Mouse (Mus musculus): ENCODE results near the gene Acp2. TPM values are rescaled to one million over a fixed set of nuclear protein-coding genes. Genes with fewer than 3 reads are reported as not detected.

Acp2 gene
- total and polyA plus RNA-seq, 2 experiments from 2014 or later = 11.8 to 20.3 TPM

DNA sequence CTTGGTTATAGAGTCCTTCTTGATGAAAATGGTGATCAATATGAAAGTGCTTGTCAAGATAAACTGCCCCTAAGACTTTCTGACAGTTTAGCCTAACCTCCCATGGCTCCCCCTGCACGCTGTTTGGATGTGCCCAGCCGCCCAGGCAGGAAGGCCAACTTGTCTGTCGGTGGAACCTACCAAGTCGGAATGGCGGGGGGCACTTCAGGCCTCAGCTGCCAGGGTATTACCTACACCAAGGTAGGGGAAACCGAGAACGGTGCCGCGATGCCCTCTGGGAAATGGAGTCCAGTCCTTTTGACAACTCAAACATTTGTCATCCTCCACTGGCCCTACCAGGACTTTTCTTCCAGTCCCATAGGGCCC, 19.6 kb upstream of the Acp2 start:
- H3K36me3 ChIP-seq (replicated peaks; ENCODE audit: control insufficient read depth, insufficient read depth, low read length) = no peaks in the 10 kb centered on the region
- peak overlapping the region; percentile 72 for H3K4me3 ChIP-seq (ENCODE audit: low read depth, low read length)
- ATAC-seq (ENCODE audit: insufficient read depth, low read depth) (peak; percentile 92), DNase-seq (ENCODE audit: low spot score) (peak; percentile 87)
- TF ChIP-seq CTCF (IDR thresholded peaks at IDR 0.05; ENCODE audit: low read depth) (no peak), EP300 (IDR thresholded peaks at IDR 0.05; ENCODE audit: low read depth) (no peak)
- no peaks in the 10 kb centered on the region for H3K4me1 ChIP-seq (ENCODE audit: control insufficient read depth, insufficient read depth)
- no peaks in the 10 kb centered on the region; the same call in 1 of the 2 replicates for H3K27me3 ChIP-seq (ENCODE audit: control insufficient read depth, insufficient read depth, low read length)
- peak overlapping the region; percentile 23; the same call in 1 of the 2 replicates for H3K27ac ChIP-seq (ENCODE audit: low read depth)
- H3K4me2 ChIP-seq (ENCODE audit: low read depth, low read length) = peak overlapping the region; percentile 96
- 1% methylated on average over 9 of the region's 9 CpGs for WGBS
- H3K9ac ChIP-seq (replicated peaks; ENCODE audit: low read depth, low read length) = peak overlapping the region; percentile 53
- no peaks in the 10 kb centered on the region for H3K9me3 ChIP-seq (replicated peaks; ENCODE audit: control insufficient read depth, low read length)

DNA sequence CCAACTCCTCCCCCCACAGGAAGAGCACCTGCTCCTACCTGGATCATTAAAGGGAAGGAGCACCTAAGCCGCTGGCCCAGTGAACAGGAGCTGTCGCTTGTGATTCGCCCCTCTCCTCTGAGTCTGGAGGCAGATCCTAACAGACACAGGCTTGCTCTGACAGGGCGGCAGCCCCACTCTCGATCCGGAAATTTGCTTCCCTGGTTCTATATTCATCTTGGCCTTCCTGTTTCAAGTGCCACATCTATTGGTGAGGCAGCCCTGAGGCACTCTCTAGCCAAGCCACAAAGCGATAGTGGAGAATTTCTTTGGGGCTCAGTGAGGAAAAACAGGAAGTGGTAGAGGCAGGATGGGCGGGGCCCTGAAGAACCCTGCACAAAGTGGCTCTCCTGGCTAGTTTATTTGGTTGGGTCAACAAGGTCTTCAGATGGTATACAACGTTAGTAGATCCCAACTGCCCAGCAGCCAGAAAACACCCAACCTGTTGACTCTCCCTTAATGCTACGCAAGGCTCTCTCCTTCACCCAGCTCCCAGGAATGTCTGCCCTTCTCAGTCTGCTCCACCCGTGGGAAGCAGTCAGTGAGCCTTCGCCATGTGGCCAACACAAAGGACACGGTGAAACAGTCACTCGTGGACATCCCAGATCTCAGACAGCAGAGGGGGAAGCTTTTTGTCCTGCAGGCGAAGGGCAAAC, 18.8 kb upstream of the Acp2 start, which contains the start of gene Madd:
Gene Madd, minus strand, starts transcription at position 127 of the 695 bp plus-strand sequence.
- H3K9me3 ChIP-seq (replicated peaks; ENCODE audit: control insufficient read depth, low read length) = no peaks in the 10 kb centered on the region
- no peaks in the 10 kb centered on the region for H3K36me3 ChIP-seq (replicated peaks; ENCODE audit: control insufficient read depth, insufficient read depth, low read length)
- ATAC-seq (ENCODE audit: insufficient read depth, low read depth) (no peak), DNase-seq (ENCODE audit: low spot score) (no peak)
- H3K27ac ChIP-seq (ENCODE audit: low read depth) = peak within 1 kb of the TSS; percentile 57
- peak within 1 kb of the TSS; percentile 53 for H3K9ac ChIP-seq (replicated peaks; ENCODE audit: low read depth, low read length)
- peak within 1 kb of the TSS; percentile 96 for H3K4me2 ChIP-seq (ENCODE audit: low read depth, low read length)
- 62% methylated on average over 15 of the region's 15 CpGs for WGBS
- peak within 1 kb of the TSS; percentile 72 for H3K4me3 ChIP-seq (ENCODE audit: low read depth, low read length)
- TF ChIP-seq CTCF (IDR thresholded peaks at IDR 0.05; ENCODE audit: low read depth) = no peak
- TF ChIP-seq EP300 (IDR thresholded peaks at IDR 0.05; ENCODE audit: low read depth) = no peak
- H3K27me3 ChIP-seq (ENCODE audit: control insufficient read depth, insufficient read depth, low read length) = no peaks in the 10 kb centered on the region; the same call in 1 of the 2 replicates
- H3K4me1 ChIP-seq (ENCODE audit: control insufficient read depth, insufficient read depth) = no peaks in the 10 kb centered on the region

DNA sequence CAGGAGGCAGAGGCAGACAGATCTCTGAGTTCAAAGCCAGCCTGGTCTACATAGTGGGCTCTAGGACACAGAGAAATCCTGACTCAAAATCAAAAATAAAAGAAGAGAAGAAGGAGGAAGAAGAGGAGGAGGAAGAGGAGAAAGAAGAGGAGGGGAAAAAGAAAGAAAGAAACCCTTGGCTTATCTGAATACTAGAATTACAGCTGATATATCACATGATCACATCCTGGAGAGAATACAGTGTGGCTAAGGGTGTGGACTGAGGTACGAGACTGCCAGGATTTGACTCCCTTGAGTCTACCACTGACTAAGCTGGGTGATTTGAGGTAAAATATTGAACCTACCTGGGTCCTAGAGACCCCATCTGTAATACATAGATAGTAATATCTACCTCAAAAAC, 16.5 kb upstream of the Acp2 start:
- Histone ChIP-seq H3K4me1 (ENCODE audit: control insufficient read depth, insufficient read depth) (no peaks in the 10 kb centered on the region), H3K4me3 (ENCODE audit: low read depth, low read length) (no peak overlapping the region), H3K9ac (replicated peaks; ENCODE audit: low read depth, low read length) (no peak overlapping the region), H3K4me2 (ENCODE audit: low read depth, low read length) (no peak overlapping the region), H3K9me3 (replicated peaks; ENCODE audit: control insufficient read depth, low read length) (no peaks in the 10 kb centered on the region), H3K27ac (ENCODE audit: low read depth) (no peak overlapping the region), H3K27me3 (ENCODE audit: control insufficient read depth, insufficient read depth, low read length) (no peaks in the 10 kb centered on the region; the same call in 1 of the 2 replicates), H3K36me3 (replicated peaks; ENCODE audit: control insufficient read depth, insufficient read depth, low read length) (no peaks in the 10 kb centered on the region)
- no peak for ATAC-seq (ENCODE audit: insufficient read depth, low read depth)
- TF ChIP-seq EP300 (IDR thresholded peaks at IDR 0.05; ENCODE audit: low read depth) = no peak
- TF ChIP-seq CTCF (IDR thresholded peaks at IDR 0.05; ENCODE audit: low read depth) = no peak
- 75% methylated on average over 1 of the region's 1 CpGs for WGBS
- DNase-seq (ENCODE audit: low spot score) = no peak

DNA sequence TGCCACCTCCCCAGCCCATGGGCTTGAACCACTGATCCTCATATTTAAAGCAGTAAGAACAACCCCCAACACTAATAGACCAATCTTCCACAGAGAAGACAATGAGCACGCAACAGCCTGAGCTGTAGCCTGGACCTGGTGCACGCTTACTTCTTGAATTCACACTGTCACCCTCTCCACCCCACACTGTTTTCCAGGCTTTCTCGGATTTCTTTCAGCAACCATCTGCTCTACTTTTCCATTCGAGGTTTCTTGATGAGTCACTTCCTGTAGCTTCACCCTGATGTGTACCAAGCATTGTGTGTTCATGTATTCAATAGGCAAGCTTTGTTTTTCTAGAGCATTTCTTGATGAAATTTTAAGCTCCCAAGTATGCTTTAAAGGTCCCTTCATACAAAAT, 15.3 kb upstream of the Acp2 start:
- Histone ChIP-seq H3K9me3 (replicated peaks; ENCODE audit: control insufficient read depth, low read length) (no peaks in the 10 kb centered on the region), H3K4me2 (ENCODE audit: low read depth, low read length) (no peak overlapping the region), H3K27ac (ENCODE audit: low read depth) (no peak overlapping the region), H3K27me3 (ENCODE audit: control insufficient read depth, insufficient read depth, low read length) (no peaks in the 10 kb centered on the region), H3K36me3 (replicated peaks; ENCODE audit: control insufficient read depth, insufficient read depth, low read length) (no peaks in the 10 kb centered on the region), H3K9ac (replicated peaks; ENCODE audit: low read depth, low read length) (no peak overlapping the region), H3K4me3 (ENCODE audit: low read depth, low read length) (no peak overlapping the region), H3K4me1 (ENCODE audit: control insufficient read depth, insufficient read depth) (no peaks in the 10 kb centered on the region)
- ATAC-seq (ENCODE audit: insufficient read depth, low read depth) (no peak), DNase-seq (ENCODE audit: low spot score) (no peak)
- 49% methylated on average over 4 of the region's 4 CpGs for WGBS
- TF ChIP-seq EP300 (IDR thresholded peaks at IDR 0.05; ENCODE audit: low read depth) (no peak), CTCF (IDR thresholded peaks at IDR 0.05; ENCODE audit: low read depth) (no peak)

DNA sequence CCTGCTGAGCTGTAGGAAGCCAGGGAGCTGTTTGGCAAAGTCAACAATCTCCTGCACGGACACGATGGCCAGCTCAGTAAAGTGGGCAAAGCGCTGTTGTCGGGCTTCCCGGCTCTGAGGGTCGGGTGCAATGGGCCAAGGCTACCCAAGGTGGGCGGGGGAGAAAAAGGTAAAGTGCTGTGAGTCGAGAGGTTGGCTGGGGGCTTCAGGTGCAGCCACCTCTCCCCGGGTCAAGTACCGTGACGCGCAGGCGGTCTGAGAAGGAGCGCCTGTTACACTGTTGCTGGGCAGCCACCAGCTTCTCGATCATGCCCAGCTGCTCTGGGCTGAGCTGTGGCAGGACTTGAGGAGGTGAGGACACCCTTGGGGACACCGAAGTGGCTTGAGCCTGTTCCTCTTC, 12.2 kb upstream of the Acp2 start:
- Histone ChIP-seq H3K4me1 (ENCODE audit: control insufficient read depth, insufficient read depth) (0 out of 2 replicates have a peak, but pooled peaks cover 8% of the 10 kb centered on the region), H3K36me3 (replicated peaks; ENCODE audit: control insufficient read depth, insufficient read depth, low read length) (no peaks in the 10 kb centered on the region), H3K27ac (ENCODE audit: low read depth) (no peak overlapping the region), H3K27me3 (ENCODE audit: control insufficient read depth, insufficient read depth, low read length) (no peaks in the 10 kb centered on the region), H3K9me3 (replicated peaks; ENCODE audit: control insufficient read depth, low read length) (no peaks in the 10 kb centered on the region), H3K9ac (replicated peaks; ENCODE audit: low read depth, low read length) (no peak overlapping the region), H3K4me3 (ENCODE audit: low read depth, low read length) (no peak overlapping the region), H3K4me2 (ENCODE audit: low read depth, low read length) (no peak overlapping the region)
- ATAC-seq (ENCODE audit: insufficient read depth, low read depth) = no peak
- TF ChIP-seq EP300 (IDR thresholded peaks at IDR 0.05; ENCODE audit: low read depth) (no peak), CTCF (IDR thresholded peaks at IDR 0.05; ENCODE audit: low read depth) (no peak)
- whole genome bisulfite sequencing = 87% methylated on average over 16 of the region's 16 CpGs
- DNase-seq (ENCODE audit: low spot score) = no peak

Measured in heart, postnatal 0 days (tissue).